Mouse (Mus musculus) CH12.LX (cell line): ENCODE results near the gene Dse. TPM values are rescaled to one million over a fixed set of nuclear protein-coding genes. Genes with fewer than 3 reads are reported as not detected.
"Not testable (repeated sequence)": the region's sequence is repeated elsewhere in the genome, so short reads cannot be mapped to it uniquely, and the experiment has no call there.

Experiments
- DNase-seq: peaks from one replicate; pipeline ENCODE4 v3.0.0-alpha.2; 2013; ENCODE audit errors: extremely low read depth
- H3K27ac ChIP-seq: 2 replicates; pipeline ENCODE4 v1.5.1; 2012; ENCODE audit warnings: low read depth, mild to moderate bottlenecking, control low read depth, moderate library complexity; ENCODE audit not compliant: insufficient read depth
- H3K27me3 ChIP-seq: replicated peaks from 2 replicates; pipeline ENCODE3; 2012; ENCODE audit warnings: inconsistent platforms
- H3K36me3 ChIP-seq, 2 experiments: replicated peaks in 1 of 2; 2 replicates each; pipeline versions ENCODE3 to v1.6.1; 2012; ENCODE audit warnings: inconsistent platforms in 1 of 2, low read length in 1 of 2, mild to moderate bottlenecking in 1 of 2, mixed read lengths in 1 of 2, moderate library complexity in 1 of 2; ENCODE audit not compliant: control insufficient read depth in 1 of 2, insufficient read depth in 1 of 2
- H3K4me1 ChIP-seq, 2 experiments: 2 replicates each; pipeline ENCODE4 v1.6.1; 2012; ENCODE audit warnings: inconsistent platforms in 1 of 2, moderate library complexity in 1 of 2; ENCODE audit not compliant: insufficient read depth in 2 of 2, control insufficient read depth in 1 of 2
- H3K4me2 ChIP-seq: 2 replicates; pipeline ENCODE4 v1.6.1; 2012; ENCODE audit warnings: low read depth, mild to moderate bottlenecking, control low read depth; ENCODE audit not compliant: poor library complexity, insufficient read depth, severe bottlenecking
- H3K4me3 ChIP-seq, 3 experiments: fragments of 150-350 bp in 1 of 3; sonication (generic) in 1 of 3; replicated peaks in 1 of 3; 2 replicates each; pipeline versions ENCODE3 to v1.5.1; 2011 to 2012; ENCODE audit warnings: low read depth in 2 of 3, low read length in 2 of 3, mild to moderate bottlenecking in 2 of 3, moderate library complexity in 2 of 3, control low read depth in 1 of 3, improper control_type of control experiment in 1 of 3, inconsistent platforms in 1 of 3, mixed read lengths in 1 of 3; ENCODE audit not compliant: poor library complexity in 1 of 3
- H3K79me2 ChIP-seq: replicated peaks from 2 replicates; pipeline ENCODE4 v1.6.1; 2012; ENCODE audit warnings: mild to moderate bottlenecking, moderate library complexity; ENCODE audit not compliant: control insufficient read depth, poor library complexity, insufficient read depth, severe bottlenecking; ENCODE audit errors: extremely low read depth
- H3K9ac ChIP-seq: 2 replicates; pipeline ENCODE4 v1.6.1; 2012; ENCODE audit warnings: low read depth, mild to moderate bottlenecking, control low read depth, moderate library complexity; ENCODE audit not compliant: insufficient read depth
- H3K9me3 ChIP-seq: replicated peaks from 2 replicates; pipeline ENCODE3; 2012; ENCODE audit warnings: low read length, inconsistent platforms, mixed read lengths
- BHLHE40 ChIP-seq: IDR thresholded peaks from 2 replicates; pipeline ENCODE4 v1.6.1; 2011; ENCODE audit warnings: mild to moderate bottlenecking, low read depth, low read length, improper control_type of control experiment
- CHD1 ChIP-seq: IDR thresholded peaks from 2 replicates; pipeline ENCODE4 v1.6.1; 2012; ENCODE audit warnings: low read depth, low read length, improper control_type of control experiment, inconsistent platforms
- ELF1 ChIP-seq: IDR thresholded peaks from 2 replicates; pipeline ENCODE4 v1.6.1; 2014; ENCODE audit warnings: low read depth, mild to moderate bottlenecking, inconsistent platforms, low read length, improper control_type of control experiment
- GABPA ChIP-seq: IDR thresholded peaks from 2 replicates; pipeline ENCODE4 v1.6.1; 2012; ENCODE audit warnings: low read depth, low read length, improper control_type of control experiment, inconsistent platforms; ENCODE audit not compliant: insufficient replicate concordance
- HCFC1 ChIP-seq: IDR thresholded peaks from 2 replicates; pipeline ENCODE4 v1.6.1; 2012; ENCODE audit warnings: low read depth, mild to moderate bottlenecking, inconsistent platforms, low read length, improper control_type of control experiment
- JUN ChIP-seq: IDR thresholded peaks from 2 replicates; pipeline ENCODE4 v1.6.1; 2011; ENCODE audit warnings: low read depth, mild to moderate bottlenecking, low read length, improper control_type of control experiment, moderate library complexity; ENCODE audit not compliant: insufficient read depth
- JUND ChIP-seq: conservative IDR thresholded peaks from 2 replicates; pipeline ENCODE4 v1.6.1; 2011; ENCODE audit warnings: low read depth, low read length, improper control_type of control experiment
- KAT2A ChIP-seq: IDR thresholded peaks from 2 replicates; pipeline ENCODE4 v1.6.1; 2012; ENCODE audit warnings: low read length, improper control_type of control experiment, inconsistent platforms; ENCODE audit not compliant: insufficient replicate concordance
- MAFK ChIP-seq: IDR thresholded peaks from 2 replicates; pipeline ENCODE4 v1.6.1; 2011; ENCODE audit warnings: low read length, improper control_type of control experiment; ENCODE audit not compliant: insufficient replicate concordance
- MAX ChIP-seq: IDR thresholded peaks from 2 replicates; pipeline ENCODE4 v1.6.1; 2011; ENCODE audit warnings: low read length, improper control_type of control experiment
- MAZ ChIP-seq: IDR thresholded peaks from 2 replicates; pipeline ENCODE4 v1.6.1; 2012; ENCODE audit warnings: low read depth, mild to moderate bottlenecking, inconsistent platforms, low read length, improper control_type of control experiment, moderate library complexity
- MEF2A ChIP-seq: IDR thresholded peaks from 2 replicates; pipeline ENCODE4 v1.6.1; 2014; ENCODE audit warnings: low read depth, mild to moderate bottlenecking, inconsistent platforms, low read length, improper control_type of control experiment, borderline replicate concordance
- NELFE ChIP-seq: IDR thresholded peaks from 2 replicates; pipeline ENCODE4 v1.6.1; 2011; ENCODE audit warnings: low read depth, low read length, improper control_type of control experiment
- PAX5 ChIP-seq: IDR thresholded peaks from 2 replicates; pipeline ENCODE4 v1.6.1; 2012; ENCODE audit warnings: low read length, inconsistent platforms, mixed read lengths
- POLR2A ChIP-seq: IDR thresholded peaks from 2 replicates; pipeline ENCODE4 v1.6.1; 2011; ENCODE audit warnings: low read depth, mild to moderate bottlenecking, improper control_type of control experiment, low read length
- RAD21 ChIP-seq: IDR thresholded peaks from 2 replicates; pipeline ENCODE4 v1.6.1; 2011; ENCODE audit warnings: low read depth, mild to moderate bottlenecking, low read length, improper control_type of control experiment, moderate library complexity
- SMC3 ChIP-seq: IDR thresholded peaks from 2 replicates; pipeline ENCODE4 v1.6.1; 2011; ENCODE audit warnings: low read depth, low read length, improper control_type of control experiment
- USF2 ChIP-seq: conservative IDR thresholded peaks from 2 replicates; pipeline ENCODE4 v1.6.1; 2011; ENCODE audit warnings: low read depth, low read length, improper control_type of control experiment
- ZC3H11A ChIP-seq: IDR thresholded peaks from 2 replicates; pipeline ENCODE4 v1.6.1; 2012; ENCODE audit warnings: low read depth, mild to moderate bottlenecking, inconsistent platforms, low read length, improper control_type of control experiment
- dilution Hi-C: fragments of 300-500 bp; cut with MboI; formaldehyde crosslinking; loops from 2 replicates; pipeline ENCODE4 v1.14.3; 2020; ENCODE audit warnings: low sequenced_read_pairs; ENCODE audit not compliant: extremely low pct_unique_long_range_greater_than_20kb, extremely low pct_ligation_motif_present
- in situ Hi-C: fragments of 300-500 bp; cut with MboI; formaldehyde crosslinking; loops from 3 replicates; pipeline ENCODE4 v1.14.3; 2019; ENCODE audit warnings: low sequenced_read_pairs, low pct_ligation_motif_present, low pct_unique_long_range_greater_than_20kb, mixed read lengths
- polyA plus RNA-seq: library from polyadenylated mRNA; unstranded; fragments of >175 nt; gene quantifications from 2 replicates; pipeline ENCODE4 v1.2.1, GENCODE M21; 2012; ENCODE audit warnings: low read depth; ENCODE audit not compliant: insufficient read length
- total RNA-seq, 2 experiments: library from RNA; depleted of rRNA; stranded (reverse); fragments of 300-350 nt in 1 of 2; fragments of >200 nt in 1 of 2; gene quantifications; 2 replicates each; pipeline ENCODE4 v1.2.3; 2012 to 2014

The Dse gene
- total RNA-seq (2012; rRNA removed) (not detected in 2 replicates), total RNA-seq (2014; rRNA removed) (0.15 and 0.16 TPM in 2 replicates), polyA plus RNA-seq (0.10 TPM in 1 of 2 replicates, not detected in the other)

GRCm38 (mm10) chr10:34207503-34207850 lies at the start of gene Dse:
Dse (minus strand) TSS chr10:34207715.
- H3K4me1 ChIP-seq, result peaks cover 0 to 5% of the 10 kb centered on the region in 2 experiments; a peak in 2 of 4 replicates
- in situ Hi-C loops (no loop called here), dilution Hi-C loops (no loop called here)
- no peak for DNase-seq
- H3K36me3 ChIP-seq, result no peaks in the 10 kb centered on the region
- peaks cover 4% of the 10 kb centered on the region for H3K9me3 ChIP-seq
- no peaks in the 10 kb centered on the region for H3K79me2 ChIP-seq
- H3K27me3 ChIP-seq, result no peaks in the 10 kb centered on the region
- no peak within 1 kb of the TSS for H3K4me2 ChIP-seq
- no peak within 1 kb of the TSS for H3K27ac ChIP-seq
- TF ChIP-seq HCFC1 (no peak), KAT2A (no peak), MAX (no peak), PAX5 (no peak), GABPA (no peak)
- H3K4me3 ChIP-seq, result no peak within 1 kb of the TSS
- H3K9ac ChIP-seq, result no peak within 1 kb of the TSS

GRCm38 (mm10) chr10:34252833-34253232 lies 45.3 kb upstream of the Dse start:
- DNase-seq, dilution Hi-C loops, H3K79me2 ChIP-seq, H3K27ac ChIP-seq, H3K27me3 ChIP-seq, H3K9ac ChIP-seq, H3K4me1 ChIP-seq, H3K9me3 ChIP-seq, H3K36me3 ChIP-seq, in situ Hi-C loops, H3K4me3 ChIP-seq, H3K4me2 ChIP-seq: not testable (repeated sequence)

DNA sequence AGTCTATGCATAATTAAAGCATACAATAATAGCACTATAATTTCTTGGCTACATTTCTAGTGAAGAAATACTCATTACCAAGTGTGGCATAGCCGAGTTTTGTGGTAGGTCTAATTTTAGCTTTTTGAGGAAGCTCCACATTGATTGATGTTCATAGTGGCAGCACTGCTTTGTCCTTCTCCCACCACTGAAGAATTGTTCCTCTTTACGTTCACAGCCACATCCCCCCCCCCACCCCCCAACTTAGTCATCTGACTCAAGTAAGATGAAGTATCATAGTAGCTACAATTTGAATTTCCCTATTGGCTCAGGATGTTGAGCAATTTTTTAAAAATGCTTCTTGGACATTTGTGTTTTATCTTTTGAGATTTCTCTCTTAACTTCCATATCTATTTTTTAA lies 42.1 kb upstream of the Dse start:
- no peaks in the 10 kb centered on the region for H3K79me2 ChIP-seq
- dilution Hi-C loops (no loop called here), in situ Hi-C loops (no loop called here)
- no peak for TF ChIP-seq SMC3
- no peak for TF ChIP-seq MEF2A
- no peak for TF ChIP-seq BHLHE40
- TF ChIP-seq MAFK, result no peak
- TF ChIP-seq RAD21, result no peak
- no peak for TF ChIP-seq JUN
- TF ChIP-seq MAZ, result no peak
- no peak for TF ChIP-seq NELFE
- no peak for TF ChIP-seq ELF1
- no peak for TF ChIP-seq JUND
- no peak for TF ChIP-seq ZC3H11A
- no peak for TF ChIP-seq POLR2A
- TF ChIP-seq USF2, result no peak
- no peak for TF ChIP-seq CHD1
- H3K9me3 ChIP-seq, result no peaks in the 10 kb centered on the region
- no peak overlapping the region for H3K4me3 ChIP-seq
- no peak overlapping the region for H3K4me2 ChIP-seq
- peak; percentile 29 for DNase-seq
- peaks cover 0 to 5% of the 10 kb centered on the region in 2 experiments; a peak in 2 of 4 replicates for H3K4me1 ChIP-seq
- no peak overlapping the region for H3K9ac ChIP-seq
- H3K27me3 ChIP-seq, result no peaks in the 10 kb centered on the region
- no peaks in the 10 kb centered on the region for H3K36me3 ChIP-seq
- no peak overlapping the region for H3K27ac ChIP-seq
